Mouse (Mus musculus): ENCODE results near the gene Srpx.

Gene Srpx

DNA sequence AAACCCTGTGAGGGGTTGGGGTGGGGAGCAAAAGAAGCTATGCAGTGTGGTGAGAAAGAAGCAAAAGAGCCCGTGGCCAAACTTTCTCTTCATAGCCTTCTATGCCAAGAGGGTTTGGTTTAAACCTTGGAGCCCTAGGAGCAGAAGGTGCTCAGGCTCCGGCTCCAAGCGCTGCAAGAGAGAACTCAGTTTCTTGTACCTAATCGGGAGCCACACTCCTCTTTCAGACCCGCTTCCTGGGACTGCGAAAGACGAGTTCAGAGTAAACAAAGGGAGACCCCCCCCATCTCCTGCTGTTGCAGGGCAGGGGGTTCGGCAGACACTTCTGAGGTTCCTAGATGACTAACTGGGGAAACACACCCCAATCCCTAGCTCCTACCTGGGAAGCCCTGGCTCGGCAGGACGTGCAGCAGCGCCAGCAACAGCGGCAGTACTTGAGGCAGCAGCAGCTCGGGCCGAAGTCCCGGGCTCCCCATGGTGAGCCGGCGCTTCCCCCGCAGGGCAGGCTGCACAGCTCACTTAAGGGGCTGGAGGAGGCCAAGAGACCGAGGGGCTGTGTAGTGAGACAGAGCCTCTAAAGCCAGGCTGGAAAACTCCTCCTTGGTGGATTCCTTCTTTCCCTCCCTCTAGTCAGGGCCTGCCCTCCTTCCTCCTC, at the start of gene Srpx:
Srpx (minus strand) TSS at position 645 of the 655 bp plus-strand sequence.
- peak; percentile 5 for DNase-seq

GRCm38 (mm10) chrX:10152390-10152789, 34.9 kb upstream of the Srpx start:
- no peak for DNase-seq

DNA sequence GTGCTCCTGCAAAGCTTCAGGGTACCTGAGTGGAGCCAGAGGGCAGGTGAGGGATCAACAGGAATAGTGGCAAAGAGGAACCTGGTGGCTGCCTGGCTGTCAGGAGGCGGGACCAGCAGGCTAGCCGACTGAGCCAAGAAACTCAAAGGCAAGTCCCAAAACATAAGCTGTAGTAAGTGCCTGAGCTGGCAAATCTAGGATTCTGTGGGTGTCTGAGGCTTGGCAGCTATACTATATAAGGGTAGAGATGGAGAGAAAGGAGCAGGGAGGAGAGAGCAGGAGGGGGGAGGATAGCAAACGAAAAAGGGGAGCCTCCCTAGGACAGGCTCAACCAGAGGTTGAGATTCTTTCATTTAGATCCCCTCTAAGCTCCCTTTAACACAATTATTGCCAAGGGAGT, 1.7 kb downstream of the Srpx start:
- DNase-seq = no peak

DNA sequence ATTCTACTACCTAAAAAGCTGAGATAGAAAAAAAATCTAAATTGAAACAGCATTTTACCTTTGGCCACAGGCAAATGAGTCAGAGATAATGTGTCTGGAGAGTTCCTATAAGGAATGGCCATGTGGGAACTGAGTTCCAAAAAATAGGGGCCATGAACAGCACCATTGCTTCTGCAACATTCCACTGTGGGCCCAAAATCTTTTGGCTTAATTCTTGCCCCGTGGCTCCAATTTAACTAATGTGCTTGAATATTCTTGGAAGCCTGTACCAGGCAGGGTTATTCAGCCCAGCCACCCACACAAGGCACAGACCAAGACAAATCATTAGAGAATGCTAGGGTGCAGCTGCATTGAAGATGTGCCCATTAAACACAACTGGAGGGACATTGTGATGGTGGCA, 6.8 kb downstream of the Srpx start:
- DNase-seq = no peak

GRCm38 (mm10) chrX:10108558-10108957, 9.0 kb downstream of the Srpx start:
- DNase-seq = peak; percentile 4

DNA sequence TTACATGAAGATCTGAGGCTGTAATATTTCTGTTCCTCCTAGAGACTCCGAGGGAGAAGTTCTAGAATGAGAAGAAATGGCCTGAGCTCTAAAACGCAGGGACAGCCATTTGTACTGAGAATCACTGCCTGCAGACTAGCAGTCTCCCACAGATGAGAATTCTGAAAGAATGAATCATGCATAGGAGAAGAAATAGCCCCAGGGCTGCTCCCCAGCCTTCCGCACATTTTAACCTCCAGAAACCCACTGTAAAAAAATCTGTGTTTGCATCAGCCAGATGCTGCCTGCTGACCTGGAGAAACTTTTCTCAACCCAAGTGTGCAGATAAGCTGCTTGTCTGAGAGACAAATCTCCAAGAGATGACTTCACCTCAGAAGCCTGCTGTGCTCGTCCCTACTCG, 12.0 kb downstream of the Srpx start:
- no peak for DNase-seq

GRCm38 (mm10) chrX:10102739-10103138, 14.8 kb downstream of the Srpx start:
- DNase-seq = no peak

- DNase-seq = no peak
Measured at GRCm38 (mm10) chrX:10095797-10096196, 21.7 kb downstream of the Srpx start.

DNA sequence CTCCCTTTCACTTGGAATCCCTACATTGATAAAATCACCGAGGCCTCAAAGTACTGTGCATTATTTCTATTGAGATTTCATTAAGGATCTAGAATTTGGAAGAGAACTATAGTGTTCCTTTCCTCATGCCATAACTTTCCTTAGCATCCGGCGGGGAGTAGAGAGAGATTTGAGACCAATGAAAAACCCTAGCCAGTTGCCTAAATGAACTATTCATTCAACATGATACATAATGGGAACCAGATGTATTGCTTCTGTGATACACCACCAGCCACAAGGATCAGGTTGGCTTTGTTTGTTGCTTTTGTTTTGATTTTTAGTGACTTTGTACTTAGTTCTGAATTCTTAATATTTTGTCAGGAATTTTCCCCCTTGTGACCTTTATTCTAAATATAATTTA, 37.1 kb downstream of the Srpx start:
- DNase-seq = no peak

DNA sequence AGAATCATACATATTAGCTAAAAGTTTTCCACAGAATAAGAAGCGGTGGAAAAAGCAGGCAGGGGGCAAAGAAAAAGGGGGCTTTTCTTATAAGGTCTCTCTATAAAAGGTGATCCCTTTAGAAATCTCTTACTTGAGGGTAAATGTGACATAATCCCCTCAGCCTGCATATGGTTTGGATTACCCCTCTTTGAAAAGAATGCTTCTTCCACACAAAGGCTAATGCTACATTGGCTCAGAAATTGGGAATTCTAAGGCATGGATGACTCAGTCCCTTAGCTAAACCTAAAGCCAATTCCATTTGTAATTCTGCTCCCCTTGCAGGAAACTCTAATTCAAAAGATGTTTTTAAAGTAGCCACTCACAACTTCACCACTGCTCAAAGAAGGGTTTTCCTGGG, 37.5 kb downstream of the Srpx start:
- no peak for DNase-seq

DNA sequence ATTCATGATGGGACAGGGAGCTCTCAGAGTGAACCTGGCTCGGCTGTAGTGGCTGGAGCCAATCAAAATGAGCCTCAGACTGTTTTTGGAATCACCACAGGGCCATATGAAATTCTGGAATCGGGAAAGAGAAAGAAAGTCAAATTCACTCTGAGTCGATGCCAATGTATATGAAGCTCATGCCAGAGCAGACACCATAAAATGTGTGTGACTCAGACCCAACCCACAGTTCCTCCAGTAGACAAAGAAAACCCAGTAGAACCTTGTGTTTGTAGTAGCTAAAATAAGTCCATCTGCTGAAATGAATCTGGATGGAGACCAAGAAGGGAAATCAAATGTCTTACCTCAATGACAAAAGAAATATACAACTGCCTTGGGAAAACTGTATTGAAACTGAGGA, 43.5 kb downstream of the Srpx start:
- no peak for DNase-seq

GRCm38 (mm10) chrX:10071529-10071928, 46.0 kb downstream of the Srpx start:
- DNase-seq = no peak

DNA sequence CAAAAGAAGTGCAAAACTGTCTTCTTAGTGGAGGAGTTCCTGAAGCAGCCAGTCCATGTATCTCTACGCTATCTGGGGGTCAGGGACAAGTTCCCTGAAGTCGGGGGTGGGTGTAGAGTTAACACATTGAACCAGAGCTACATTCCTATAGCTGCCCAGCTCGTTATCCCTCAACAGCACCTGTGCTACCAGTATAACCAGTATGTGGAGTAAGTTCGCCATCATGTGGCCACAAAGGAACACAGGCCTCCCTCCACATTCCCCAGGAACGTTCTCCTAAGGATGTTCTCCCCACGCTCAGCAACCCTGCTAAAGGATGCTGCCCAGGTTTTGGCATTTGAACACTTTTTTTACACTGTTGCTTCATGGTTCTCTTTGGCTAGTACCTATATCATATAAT, 46.8 kb downstream of the Srpx start:
- peak; percentile 4 for DNase-seq

DNA sequence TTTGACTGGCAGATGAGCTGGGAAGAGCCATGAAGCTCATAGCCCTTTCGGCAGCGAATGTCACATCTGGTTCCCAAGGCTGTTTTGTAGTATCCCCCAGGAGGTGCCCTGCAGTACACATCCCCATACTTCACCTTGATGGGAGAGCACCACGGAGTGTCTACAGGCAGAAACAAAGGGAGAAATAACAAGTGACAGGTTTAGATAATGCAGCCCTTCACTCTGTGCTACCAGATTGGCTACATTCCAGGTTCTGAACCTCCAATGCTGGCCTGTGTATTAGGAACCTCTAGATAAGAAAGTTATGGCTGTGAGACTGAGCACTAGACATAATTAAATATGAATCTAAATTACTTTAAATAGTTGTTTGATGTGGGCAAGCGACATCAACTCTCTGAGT, 48.1 kb downstream of the Srpx start:
- no peak for DNase-seq

DNA sequence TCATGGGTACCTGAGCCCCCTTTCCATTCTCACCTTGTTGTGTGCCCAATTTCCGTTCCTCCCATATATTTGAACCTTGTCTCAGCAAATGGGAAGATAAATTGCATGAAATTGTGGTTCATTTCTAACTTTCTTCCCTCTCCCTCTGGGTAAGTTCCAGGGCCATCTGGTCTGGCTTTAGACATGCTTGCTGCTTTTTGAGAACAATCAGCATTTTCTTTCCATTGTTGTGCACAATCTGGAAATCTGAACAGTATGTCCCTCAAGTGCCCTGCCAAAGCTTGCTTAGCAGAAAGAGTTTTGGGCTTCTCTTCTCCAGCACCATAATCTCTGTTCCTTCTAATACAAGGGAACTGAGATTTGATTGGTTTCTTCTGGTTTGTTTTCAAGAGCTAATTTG, 53.7 kb downstream of the Srpx start:
- peak; percentile 5 for DNase-seq

GRCm38 (mm10) chrX:10063361-10063760, 54.1 kb downstream of the Srpx start:
- DNase-seq = no peak

DNA sequence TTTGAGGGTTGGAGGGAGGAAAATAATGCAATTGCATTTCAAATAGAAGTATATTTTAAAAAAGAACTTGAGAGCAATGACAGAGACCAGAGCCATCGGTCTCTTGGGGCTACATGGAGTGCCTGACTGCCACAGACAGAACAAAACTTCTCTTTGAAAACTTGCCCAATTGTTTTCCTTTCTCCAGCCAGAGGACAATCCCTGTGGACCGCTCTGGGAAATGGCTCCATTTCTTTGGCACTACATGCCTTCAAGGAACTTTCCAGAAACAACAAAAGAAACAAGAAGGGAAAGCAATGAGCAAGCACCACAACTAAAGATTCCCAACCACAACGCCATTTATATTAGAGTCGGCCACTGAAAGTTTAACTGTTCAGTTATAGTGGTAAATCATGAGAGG, 55.3 kb downstream of the Srpx start:
- DNase-seq = no peak

DNA sequence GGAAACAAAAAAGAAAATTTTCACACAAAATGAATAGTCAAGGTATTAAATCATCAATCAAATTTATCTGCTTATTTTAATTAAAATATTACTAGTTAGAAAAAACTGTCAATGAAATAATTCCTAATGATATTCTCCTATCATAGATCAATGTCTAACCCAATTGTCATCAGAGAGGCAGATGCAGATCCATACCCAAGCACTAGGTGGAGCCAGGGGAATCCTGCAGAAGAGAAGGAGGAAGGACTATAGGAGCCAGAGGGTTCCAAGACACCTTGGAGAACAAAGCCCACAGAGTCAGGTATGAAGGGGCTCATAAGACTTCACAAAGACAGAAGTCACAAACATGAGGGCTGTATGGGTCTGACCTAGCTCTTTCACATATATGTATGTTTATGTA, 82.8 kb downstream of the Srpx start:
- peak; percentile 11 for DNase-seq

DNA sequence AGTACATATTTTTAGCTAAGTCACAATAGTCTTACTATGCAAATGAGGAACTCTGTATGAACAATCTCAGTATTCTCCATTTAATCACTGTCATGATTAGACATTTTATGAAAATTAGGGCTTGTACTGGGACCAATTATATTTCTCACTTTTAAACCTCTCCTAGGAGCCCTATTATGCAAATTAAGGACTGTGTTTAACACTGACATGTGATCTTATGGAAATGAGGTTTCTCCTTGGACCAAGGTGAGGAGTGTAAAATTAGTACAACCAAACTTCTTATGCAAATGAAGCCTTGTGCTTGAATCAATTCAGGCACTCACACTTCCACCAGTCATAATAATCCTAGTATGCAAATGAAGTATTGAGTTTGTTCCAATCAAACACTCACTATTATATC, 107.3 kb downstream of the Srpx start:
- no peak for DNase-seq

GRCm38 (mm10) chrX:10007675-10008270, 109.7 kb downstream of the Srpx start:
- no peak for DNase-seq

- no peak for DNase-seq
Measured at GRCm38 (mm10) chrX:10005946-10006345, 111.6 kb downstream of the Srpx start.

DNA sequence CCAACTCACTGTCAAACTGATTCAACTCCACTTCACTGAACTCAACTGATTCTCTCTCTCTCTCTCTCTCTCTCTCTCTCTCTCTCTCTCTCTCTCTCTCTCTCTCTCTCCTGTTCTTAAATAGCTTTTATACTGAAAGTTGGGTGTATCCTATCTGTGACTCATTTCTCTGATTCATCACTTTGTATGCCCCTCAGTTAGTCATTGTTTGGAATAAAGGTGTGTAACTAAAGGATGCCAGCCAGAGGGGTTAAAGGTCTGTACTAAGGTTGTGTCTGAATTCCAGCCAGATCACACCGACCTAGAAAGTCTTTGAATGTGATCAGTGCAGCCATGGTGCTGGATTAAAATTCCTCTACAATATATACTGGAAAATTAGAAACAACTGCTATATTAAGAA, 116.8 kb downstream of the Srpx start:
- no peak for DNase-seq

Measured in lung, postnatal 10 days (tissue).